In the genomic region with DNA sequence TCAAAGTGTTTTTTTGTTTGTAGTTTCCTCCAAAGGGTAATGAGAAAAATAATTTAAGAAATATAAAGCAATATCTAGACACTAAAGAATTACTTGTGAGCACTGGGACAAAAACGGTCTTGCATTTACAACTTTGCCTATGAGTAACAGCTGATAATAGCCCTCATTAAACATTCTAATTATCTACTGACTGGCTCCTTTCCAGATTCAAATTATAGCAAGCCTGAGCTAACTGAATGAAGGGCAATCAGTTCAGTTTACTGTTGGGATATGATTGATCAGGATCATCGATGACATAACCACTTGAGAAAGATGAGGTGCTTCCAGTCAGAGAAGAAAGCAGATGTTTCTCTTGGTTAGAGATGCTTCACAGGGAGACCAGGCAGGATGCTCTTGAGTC, we compare ENCODE assay signal across 20 mouse cellular contexts. TPM values are rescaled to one million over a fixed set of nuclear protein-coding genes. Genes with fewer than 3 reads are reported as not detected.
A peak's percentile ranks its signal among the peaks of the same experiment; 100 is the strongest.
DNase-seq lines count a peak whose midpoint lies in the region; ATAC-seq lines count a peak whose summit lies in the region.
"Had no signal": no experiment of that assay in that cellular context is flagged by ENCODE, and none has a peak within 500 bp of the region (broad histone marks: within the 10 kb centered on the region; RNA-seq: fewer than 3 reads in every experiment).

No protein-coding gene starts in this region.

- 43% methylated on average over 2 of the region's 2 CpGs for WGBS in forebrain, embryonic 13.5 days
- WGBS in forebrain, embryonic 12.5 days = 57% methylated on average over 2 of the region's 2 CpGs
- WGBS in hindbrain, embryonic 14.5 days = 67% methylated on average over 2 of the region's 2 CpGs
- 92% methylated on average over 2 of the region's 2 CpGs for WGBS in hindbrain, embryonic 10.5 days
- 52% methylated on average over 2 of the region's 2 CpGs for WGBS in neural tube, embryonic 13.5 days

- H3K27me3 ChIP-seq in forebrain, embryonic 13.5 days = no peaks in the 10 kb centered on the region
- H3K27me3 ChIP-seq in forebrain, embryonic 12.5 days = no peaks in the 10 kb centered on the region
- H3K27me3 ChIP-seq in hindbrain, embryonic 14.5 days (ENCODE audit: control insufficient read depth, insufficient read depth, low read length) = no peaks in the 10 kb centered on the region
- no peaks in the 10 kb centered on the region for H3K27me3 ChIP-seq in hindbrain, embryonic 10.5 days (ENCODE audit: insufficient read depth, poor library complexity, severe bottlenecking)
- no peaks in the 10 kb centered on the region for H3K27me3 ChIP-seq in neural tube, embryonic 13.5 days
- H3K27me3 ChIP-seq: embryonic facial prominence, embryonic 13.5 days; hindbrain, embryonic 12.5 days; intestine, embryonic 15.5 days had no signal

- H3K4me1 ChIP-seq in forebrain, embryonic 13.5 days = peaks cover 8% of the 10 kb centered on the region; the same call in 1 of the 2 replicates
- no peaks in the 10 kb centered on the region for H3K4me1 ChIP-seq in forebrain, embryonic 12.5 days
- no peaks in the 10 kb centered on the region for H3K4me1 ChIP-seq in hindbrain, embryonic 14.5 days (replicated peaks; ENCODE audit: control insufficient read depth, insufficient read depth, low read length)
- H3K4me1 ChIP-seq in hindbrain, embryonic 10.5 days (replicated peaks) = no peaks in the 10 kb centered on the region
- no peaks in the 10 kb centered on the region for H3K4me1 ChIP-seq in neural tube, embryonic 13.5 days (replicated peaks)
- H3K4me1 ChIP-seq: embryonic facial prominence, embryonic 13.5 days; hindbrain, embryonic 12.5 days; intestine, embryonic 15.5 days had no signal

- H3K4me2 ChIP-seq in forebrain, embryonic 13.5 days = no peak overlapping the region
- no peak overlapping the region for H3K4me2 ChIP-seq in forebrain, embryonic 12.5 days
- no peak overlapping the region for H3K4me2 ChIP-seq in hindbrain, embryonic 14.5 days (replicated peaks)
- H3K4me2 ChIP-seq in neural tube, embryonic 13.5 days = no peak overlapping the region
- H3K4me2 ChIP-seq: embryonic facial prominence, embryonic 13.5 days; heart, embryonic 11.5 days; hindbrain, embryonic 12.5 days; intestine, embryonic 15.5 days had no signal

- no peak overlapping the region for H3K9ac ChIP-seq in forebrain, embryonic 13.5 days
- H3K9ac ChIP-seq in forebrain, embryonic 12.5 days = no peak overlapping the region
- H3K9ac ChIP-seq in hindbrain, embryonic 14.5 days = no peak overlapping the region
- no peak overlapping the region for H3K9ac ChIP-seq in neural tube, embryonic 13.5 days
- H3K9ac ChIP-seq: embryonic facial prominence, embryonic 13.5 days; hindbrain, embryonic 12.5 days; intestine, embryonic 15.5 days had no signal

- H3K36me3 ChIP-seq in forebrain, embryonic 13.5 days (ENCODE audit: poor library complexity, severe bottlenecking) = no peaks in the 10 kb centered on the region
- no peaks in the 10 kb centered on the region for H3K36me3 ChIP-seq in forebrain, embryonic 12.5 days (replicated peaks)
- no peaks in the 10 kb centered on the region for H3K36me3 ChIP-seq in hindbrain, embryonic 14.5 days (replicated peaks; ENCODE audit: control insufficient read depth, insufficient read depth)
- no peaks in the 10 kb centered on the region for H3K36me3 ChIP-seq in hindbrain, embryonic 10.5 days
- no peaks in the 10 kb centered on the region for H3K36me3 ChIP-seq in neural tube, embryonic 13.5 days
- H3K36me3 ChIP-seq: embryonic facial prominence, embryonic 13.5 days; G1E; hindbrain, embryonic 12.5 days; intestine, embryonic 15.5 days had no signal

- peak; percentile 37 for DNase-seq in hindbrain, embryonic 14.5 days (ENCODE audit: low spot score)
- DNase-seq in hindbrain, embryonic 10.5 days (ENCODE audit: low spot score) = no peak
- DNase-seq in neural tube, embryonic 10.5 days (ENCODE audit: extremely low spot score, low spot score) = no peak
- DNase-seq in thymus, postnatal 36 days = no peak
- DNase-seq: adrenal gland, postnatal 14 days; B cell, adult 2 months; cerebellum, adult 18-20 months; cerebellum, adult 9-11 months; cerebellum, postnatal 36 days; gastrocnemius, postnatal 10 days; heart, adult 2 months had no signal

- no peak overlapping the region for H3K27ac ChIP-seq in forebrain, embryonic 13.5 days
- H3K27ac ChIP-seq in forebrain, embryonic 12.5 days = no peak overlapping the region
- no peak overlapping the region for H3K27ac ChIP-seq in hindbrain, embryonic 14.5 days
- H3K27ac ChIP-seq in hindbrain, embryonic 10.5 days = no peak overlapping the region
- H3K27ac ChIP-seq in neural tube, embryonic 13.5 days (replicated peaks) = no peak overlapping the region
- H3K27ac ChIP-seq: embryonic facial prominence, embryonic 13.5 days; heart, adult 2 months; hindbrain, embryonic 12.5 days; intestine, embryonic 15.5 days had no signal

- no peaks in the 10 kb centered on the region for H3K9me3 ChIP-seq in forebrain, embryonic 13.5 days (replicated peaks)
- H3K9me3 ChIP-seq in forebrain, embryonic 12.5 days = no peaks in the 10 kb centered on the region; the same call in 1 of the 2 replicates
- H3K9me3 ChIP-seq in hindbrain, embryonic 14.5 days (ENCODE audit: control insufficient read depth, low read length) = no peaks in the 10 kb centered on the region
- H3K9me3 ChIP-seq in hindbrain, embryonic 10.5 days = no peaks in the 10 kb centered on the region
- H3K9me3 ChIP-seq in neural tube, embryonic 13.5 days = 0 out of 2 replicates have a peak, but pooled peaks cover 5% of the 10 kb centered on the region
- H3K9me3 ChIP-seq: hindbrain, embryonic 12.5 days; intestine, embryonic 15.5 days had no signal

- peak; percentile 17; the same call in 1 of the 2 replicates for ATAC-seq in forebrain, embryonic 13.5 days
- ATAC-seq in forebrain, embryonic 12.5 days (ENCODE audit: low FRiP score) = no peak
- peak; percentile 27; the same call in 1 of the 2 replicates for ATAC-seq in hindbrain, embryonic 14.5 days (ENCODE audit: low FRiP score)
- peak; percentile 19; the same call in 1 of the 2 replicates for ATAC-seq in neural tube, embryonic 13.5 days (ENCODE audit: low read depth)
- ATAC-seq: CD4-positive, CD25-positive, alpha-beta regulatory T cell, adult 4 months; intestine, embryonic 15.5 days had no signal

- H3K4me3 ChIP-seq in forebrain, embryonic 13.5 days = no peak overlapping the region
- no peak overlapping the region for H3K4me3 ChIP-seq in forebrain, embryonic 12.5 days (replicated peaks)
- H3K4me3 ChIP-seq in hindbrain, embryonic 14.5 days (replicated peaks; ENCODE audit: low read length) = no peak overlapping the region
- no peak overlapping the region for H3K4me3 ChIP-seq in hindbrain, embryonic 10.5 days
- no peak overlapping the region for H3K4me3 ChIP-seq in neural tube, embryonic 13.5 days
- H3K4me3 ChIP-seq: embryonic facial prominence, embryonic 13.5 days; heart, adult 2 months; hindbrain, embryonic 12.5 days; intestine, embryonic 15.5 days had no signal

RNA-seq across cellular contexts. Expression of a gene that starts 19.7 kb away (rescaled TPM):
- polyA plus RNA-seq in forebrain, embryonic 13.5 days (2015; fragmentation: Nextera tagmentation; extraction: Ambion mirVana) = 26.9 and 30.6 TPM in 2 replicates
- 26.9 and 29.2 TPM in 2 replicates for polyA plus RNA-seq in forebrain, embryonic 12.5 days (2016; fragmentation: Nextera tagmentation; extraction: Ambion mirVana)
- 27.8 and 30.6 TPM in 2 replicates for polyA plus RNA-seq in hindbrain, embryonic 14.5 days (2014; fragmentation: Nextera tagmentation; extraction: Ambion mirVana)
- 14.9 and 15.6 TPM in 2 replicates for polyA plus RNA-seq in hindbrain, embryonic 10.5 days (2016; fragmentation: Nextera tagmentation; extraction: Ambion mirVana)
- 26.6 and 26.9 TPM in 2 replicates for polyA plus RNA-seq in neural tube, embryonic 13.5 days (2015; fragmentation: Nextera tagmentation; extraction: Ambion mirVana)

RNA-seq across cellular contexts. Expression of a gene that starts 20.2 kb away (rescaled TPM):
- polyA plus RNA-seq in forebrain, embryonic 13.5 days (2015; fragmentation: Nextera tagmentation; extraction: Ambion mirVana) = 1.6 and 2.1 TPM in 2 replicates
- polyA plus RNA-seq in forebrain, embryonic 12.5 days (2016; fragmentation: Nextera tagmentation; extraction: Ambion mirVana) = 1.7 and 2.3 TPM in 2 replicates
- polyA plus RNA-seq in hindbrain, embryonic 14.5 days (2014; fragmentation: Nextera tagmentation; extraction: Ambion mirVana) = 1.5 and 2.0 TPM in 2 replicates
- polyA plus RNA-seq in hindbrain, embryonic 10.5 days (2016; fragmentation: Nextera tagmentation; extraction: Ambion mirVana) = 1.6 and 2.0 TPM in 2 replicates
- polyA plus RNA-seq in neural tube, embryonic 13.5 days (2015; fragmentation: Nextera tagmentation; extraction: Ambion mirVana) = 1.2 and 1.4 TPM in 2 replicates
